Mouse (Mus musculus) liver, postnatal 0 days (tissue): ENCODE results near the gene Tesc. TPM values are rescaled to one million over a fixed set of nuclear protein-coding genes. Genes with fewer than 3 reads are reported as not detected.

Source experiments
- ATAC-seq: fragments of 200-750 bp; cut with Nextera tagmentation; 2 replicates; pipeline ENCODE4 v1.8.0; 2017; ENCODE audit warnings: mild to moderate bottlenecking, moderate library complexity
- DNase-seq: peaks from one replicate; pipeline ENCODE4 v3.0.0-alpha.2; 2016
- H3K27ac ChIP-seq: fragments of 300-500 bp; sonication (generic); 2 replicates; pipeline ENCODE4 v1.5.1; 2014; ENCODE audit warnings: antibody characterized with exemption, moderate library complexity, mild to moderate bottlenecking, low read depth
- H3K27me3 ChIP-seq: fragments of 300-500 bp; sonication (generic); 2 replicates; pipeline ENCODE4 v1.6.1; 2014; ENCODE audit warnings: low read length, control low read depth, mixed read lengths; ENCODE audit not compliant: insufficient read depth
- H3K36me3 ChIP-seq: fragments of 300-500 bp; sonication (generic); replicated peaks from 2 replicates; pipeline ENCODE4 v1.6.1; 2014; ENCODE audit warnings: mild to moderate bottlenecking, control low read depth, low read length, moderate library complexity, mixed read lengths; ENCODE audit not compliant: insufficient read depth
- H3K4me1 ChIP-seq: fragments of 300-500 bp; sonication (generic); 2 replicates; pipeline ENCODE4 v1.6.1; 2014; ENCODE audit warnings: antibody characterized with exemption, mild to moderate bottlenecking, control low read depth; ENCODE audit not compliant: insufficient read depth
- H3K4me2 ChIP-seq: fragments of 300-500 bp; sonication (generic); 2 replicates; pipeline ENCODE4 v1.6.1; 2014; ENCODE audit warnings: low read depth, mild to moderate bottlenecking, low read length, moderate library complexity, mixed read lengths
- H3K4me3 ChIP-seq: fragments of 300-500 bp; sonication (generic); 2 replicates; pipeline ENCODE4 v1.5.1; 2014; ENCODE audit warnings: low read depth, low read length
- H3K9ac ChIP-seq: fragments of 300-500 bp; sonication (generic); replicated peaks from 2 replicates; pipeline ENCODE4 v1.6.1; 2014; ENCODE audit warnings: mild to moderate bottlenecking, moderate library complexity
- H3K9me3 ChIP-seq: fragments of 300-500 bp; sonication (generic); 2 replicates; pipeline ENCODE4 v1.6.1; 2016; ENCODE audit warnings: mild to moderate bottlenecking, control low read depth, low read length, mixed read lengths
- CTCF ChIP-seq: sonication (generic); IDR thresholded peaks from 2 replicates; pipeline ENCODE4 v1.5.1; 2016; ENCODE audit warnings: antibody characterized with exemption, low read depth
- EP300 ChIP-seq: IDR thresholded peaks from 2 replicates; pipeline ENCODE4 v1.6.1; 2016; ENCODE audit warnings: antibody characterized with exemption, low read depth, mild to moderate bottlenecking
- WGBS: fragments of 180-500 bp; shearing (Covaris S2); extraction: QIAGEN DNeasy Blood & Tissue Kit; methylation state at CpG from one replicate; pipeline ENCODE4 v1.1.7; 2014; ENCODE audit not compliant: insufficient replicate concordance; 5-methylcytosine and 5-hydroxymethylcytosine counted together
- polyA plus RNA-seq: library from polyadenylated mRNA; unstranded; fragments of >200 nt; fragmentation: Nextera tagmentation; extraction: Ambion mirVana; gene quantifications from 2 replicates; pipeline ENCODE4 v1.2.1, GENCODE M21; 2015

Gene Tesc
- polyA plus RNA-seq, 1 experiment from 2014 or later, result 4.5 TPM

GRCm38 (mm10) chr5:118076721-118077592 is 49.4 kb downstream of the Tesc start:
- Histone ChIP-seq H3K27me3 (no peaks in the 10 kb centered on the region), H3K4me3 (no peak overlapping the region), H3K27ac (no peak overlapping the region), H3K9me3 (no peaks in the 10 kb centered on the region), H3K4me2 (no peak overlapping the region), H3K9ac (no peak overlapping the region), H3K4me1 (no peaks in the 10 kb centered on the region), H3K36me3 (peaks cover 38% of the 10 kb centered on the region)
- TF ChIP-seq EP300 (no peak), CTCF (no peak)
- ATAC-seq (no peak), DNase-seq (no peak)
- WGBS, result 85% methylated on average over 15 of the region's 15 CpGs

GRCm38 (mm10) chr5:118078550-118078949 is 51.0 kb downstream of the Tesc start:
- WGBS, result 82% methylated on average over 6 of the region's 6 CpGs
- no peak for ATAC-seq

GRCm38 (mm10) chr5:118079354-118079753 is 51.8 kb downstream of the Tesc start:
- TF ChIP-seq EP300 (no peak), CTCF (no peak)
- Histone ChIP-seq H3K36me3 (peaks cover 25% of the 10 kb centered on the region), H3K9ac (no peak overlapping the region), H3K4me3 (no peak overlapping the region), H3K9me3 (no peaks in the 10 kb centered on the region), H3K4me1 (no peaks in the 10 kb centered on the region), H3K4me2 (no peak overlapping the region), H3K27ac (no peak overlapping the region), H3K27me3 (no peaks in the 10 kb centered on the region)
- DNase-seq, result no peak
- 89% methylated on average over 6 of the region's 6 CpGs for WGBS
- no peak for ATAC-seq

More at GRCm38 (mm10) chr5:118078550-118078949, 51.0 kb downstream of the Tesc start:
- Histone ChIP-seq H3K4me2 (no peak overlapping the region), H3K27ac (no peak overlapping the region), H3K27me3 (no peaks in the 10 kb centered on the region), H3K4me1 (no peaks in the 10 kb centered on the region), H3K9ac (no peak overlapping the region), H3K36me3 (peaks cover 29% of the 10 kb centered on the region), H3K4me3 (no peak overlapping the region), H3K9me3 (no peaks in the 10 kb centered on the region)
- DNase-seq, result no peak
- TF ChIP-seq CTCF (no peak), EP300 (no peak)

- no peak for ATAC-seq
- Histone ChIP-seq H3K36me3 (peaks cover 22% of the 10 kb centered on the region), H3K4me3 (no peak overlapping the region), H3K27me3 (no peaks in the 10 kb centered on the region), H3K4me2 (no peak overlapping the region), H3K9ac (no peak overlapping the region), H3K4me1 (no peaks in the 10 kb centered on the region), H3K27ac (no peak overlapping the region), H3K9me3 (no peaks in the 10 kb centered on the region)
- TF ChIP-seq EP300 (no peak), CTCF (no peak)
- WGBS, result 86% methylated on average over 11 of the region's 11 CpGs
- DNase-seq, result no peak
These were observed 52.3 kb downstream of the Tesc start for GRCm38 (mm10) chr5:118079839-118080250.

GRCm38 (mm10) chr5:118081374-118081949 is 53.9 kb downstream of the Tesc start:
- Histone ChIP-seq H3K4me2 (no peak overlapping the region), H3K27me3 (no peaks in the 10 kb centered on the region), H3K4me3 (no peak overlapping the region), H3K27ac (no peak overlapping the region), H3K9me3 (no peaks in the 10 kb centered on the region), H3K9ac (no peak overlapping the region), H3K36me3 (peaks cover 12% of the 10 kb centered on the region; the same call in 1 of the 2 replicates), H3K4me1 (no peaks in the 10 kb centered on the region)
- 77% methylated on average over 9 of the region's 9 CpGs for WGBS
- no peak for ATAC-seq
- DNase-seq, result no peak
- no peak for TF ChIP-seq EP300
- no peak for TF ChIP-seq CTCF

- Histone ChIP-seq H3K4me3 (no peak overlapping the region), H3K36me3 (peaks cover 10% of the 10 kb centered on the region; the same call in 1 of the 2 replicates), H3K4me2 (no peak overlapping the region), H3K9ac (no peak overlapping the region), H3K27me3 (no peaks in the 10 kb centered on the region), H3K9me3 (no peaks in the 10 kb centered on the region), H3K4me1 (no peaks in the 10 kb centered on the region), H3K27ac (no peak overlapping the region)
- no peak for ATAC-seq
- 24% methylated on average over 6 of the region's 6 CpGs for WGBS
- no peak for DNase-seq
- no peak for TF ChIP-seq EP300
- TF ChIP-seq CTCF, result no peak
These were observed 54.5 kb downstream of the Tesc start for GRCm38 (mm10) chr5:118081996-118082395.
